Mouse (Mus musculus): ENCODE measurements around the gene Helz.

DNA sequence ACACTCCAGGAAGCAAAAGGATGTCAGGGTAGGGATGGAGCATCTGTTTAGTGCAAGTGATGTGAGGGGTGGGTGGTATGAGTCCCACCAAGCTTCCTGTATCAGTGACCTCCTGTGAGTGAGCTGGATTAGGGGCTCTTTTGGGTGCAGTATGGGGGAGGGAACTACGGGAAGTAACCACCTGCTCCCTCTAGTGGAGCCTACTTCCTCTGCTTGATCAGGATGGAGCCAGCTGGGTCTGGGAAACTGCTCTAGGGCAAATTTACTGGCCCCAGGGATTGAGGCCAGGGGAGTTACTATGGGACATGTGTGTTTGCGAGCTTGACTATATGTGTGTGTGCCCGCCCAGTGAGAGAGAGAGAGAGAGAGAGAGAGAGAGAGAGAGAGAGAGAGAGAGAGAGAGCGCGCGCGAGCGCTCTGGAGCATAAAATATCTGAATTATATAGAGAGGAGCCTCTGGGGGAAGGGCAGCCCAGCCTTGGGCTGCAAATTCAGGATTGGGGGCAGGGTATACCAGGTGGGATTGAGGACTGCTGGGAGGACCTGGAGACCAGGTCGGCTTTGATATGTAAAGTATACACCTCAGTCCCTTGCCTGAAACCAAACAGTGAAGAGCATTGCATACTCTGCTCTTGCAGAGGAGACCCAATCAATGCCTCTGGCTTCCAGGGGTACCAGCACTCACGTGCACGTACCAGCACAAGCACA, 37.9 kb upstream of the Helz start:
- peak; percentile 49 for TF ChIP-seq CTCF (IDR thresholded peaks at IDR 0.05; ENCODE audit: low read depth)
- TF ChIP-seq EP300 (IDR thresholded peaks at IDR 0.05; ENCODE audit: low read depth): no peak
